In genomic region chr3:79229546-79229945, GRCm38 (mm10) we compare ENCODE assay signal across 24 mouse cellular contexts. TPM values are rescaled to one million over a fixed set of nuclear protein-coding genes. Genes with fewer than 3 reads are reported as not detected.
DNase-seq lines count a peak whose midpoint lies in the region; ATAC-seq and TF ChIP-seq lines count a peak whose summit lies in the region.
"Had no signal": no experiment of that assay in that cellular context is flagged by ENCODE, and none has a peak within 500 bp of the region (broad histone marks: within the 10 kb centered on the region; RNA-seq: fewer than 3 reads in every experiment).

No protein-coding gene starts in this region.

- peak overlapping the region; percentile 51 for H3K27ac ChIP-seq in gastrocnemius, adult 2 months
- peak overlapping the region; percentile 23; the same call in 1 of the 2 replicates for H3K27ac ChIP-seq in layer of hippocampus, adult 2 months
- H3K27ac ChIP-seq in bone marrow, adult 2 months (ENCODE audit: control insufficient read depth, insufficient read depth, low read depth, low read length, poor library complexity), result peak overlapping the region; percentile 52; the same call in 1 of the 2 replicates
- H3K27ac ChIP-seq: embryonic facial prominence, embryonic 12.5 days; forebrain, embryonic 15.5 days; hindbrain, embryonic 13.5 days; hindbrain, postnatal 0 days had no signal

- no peak for TF ChIP-seq CTCF in gastrocnemius, adult 2 months (IDR thresholded peaks at IDR 0.05)
- no peak for TF ChIP-seq CTCF in layer of hippocampus, adult 2 months (conservative IDR thresholded peaks at IDR 0.05)
- no peak for TF ChIP-seq CTCF in bone marrow, adult 2 months (IDR thresholded peaks at IDR 0.05; ENCODE audit: control insufficient read depth, insufficient read depth, low read length)

- TF ChIP-seq POLR2A in bone marrow, adult 2 months (IDR thresholded peaks at IDR 0.05; ENCODE audit: borderline replicate concordance, control insufficient read depth, low read depth, low read length), result no peak

- intact Hi-C loops in gastrocnemius, adult 2 months (cut with DNase I), result no loop called here
- intact Hi-C loops in gastrocnemius, postnatal 14 days (cut with DNase I; ENCODE audit: low total_unique reads), result no loop called here

- WGBS in bone marrow, adult 2 months, result 16% methylated on average over 6 of the region's 6 CpGs

- H3K4me1 ChIP-seq in bone marrow, adult 2 months (ENCODE audit: control insufficient read depth, insufficient read depth, low read length), result peaks cover 3% of the 10 kb centered on the region; the same call in 1 of the 2 replicates

- ATAC-seq in megakaryocyte, adult 5-6 weeks (ENCODE audit: poor library complexity, severe bottlenecking), result peak; percentile 31; the same call in 1 of the 2 replicates
- ATAC-seq: CD4-positive, CD25-positive, alpha-beta regulatory T cell, adult 4 months; forebrain, embryonic 15.5 days; hindbrain, postnatal 0 days; Patski had no signal

- DNase-seq in gastrocnemius, adult 2 months, result no peak
- no peak for DNase-seq in gastrocnemius, postnatal 14 days
- DNase-seq in layer of hippocampus, adult 2 months (ENCODE audit: low spot score in 2 of 2), result no peak
- no peak for DNase-seq in layer of hippocampus, postnatal 10 days (ENCODE audit: low spot score in 2 of 2)
- no peak for DNase-seq in embryo, embryonic 9.5 days (ENCODE audit: extremely low spot score)
- no peak for DNase-seq in right cerebral cortex, postnatal 14 days
- DNase-seq: adrenal gland, adult 8-10 months; adrenal gland, postnatal 36 days; B cell, adult 2 months; cerebellum, adult 18-20 months; cerebellum, postnatal 10 days; embryo, embryonic 11 days; gastrocnemius, postnatal 10 days; heart, postnatal 4 days; kidney, adult 18-20 months had no signal

- H3K4me3 ChIP-seq in gastrocnemius, adult 2 months, result no peak overlapping the region
- no peak overlapping the region for H3K4me3 ChIP-seq in layer of hippocampus, adult 2 months
- H3K4me3 ChIP-seq in bone marrow, adult 2 months (replicated peaks; ENCODE audit: control insufficient read depth, low read depth, low read length), result no peak overlapping the region
- H3K4me3 ChIP-seq: embryonic facial prominence, embryonic 12.5 days; forebrain, embryonic 15.5 days; heart, embryonic 12.5 days; hindbrain, embryonic 13.5 days had no signal

RNA-seq across cellular contexts. Expression of gene Rapgef2, which starts 56.8 kb away (rescaled TPM):
- total RNA-seq in gastrocnemius, adult 2 months (2021), result 10 to 100 TPM; 13.0 to 29.3 TPM
- total RNA-seq in gastrocnemius, postnatal 14 days (2021), result 10 to 100 TPM; 20.5 to 21.0 TPM
- 100 to 1,000 TPM; 169 to 173 TPM for total RNA-seq in layer of hippocampus, adult 2 months (2021)
- total RNA-seq in layer of hippocampus, postnatal 10 days (2021), result 100 to 1,000 TPM in 1 of 2 experiments, 10 to 100 TPM in 1; 92.7 to 105 TPM
- 2.5 and 6.0 TPM in 2 replicates for polyA plus RNA-seq in bone marrow, adult 2 months (2011; ENCODE audit: insufficient read depth, insufficient read length, low replicate concordance, missing spikeins)
- total RNA-seq in megakaryocyte, adult 5-6 weeks (2015), result 17.0 and 17.1 TPM in 2 replicates
- total RNA-seq in megakaryocyte, adult 5-6 weeks (2017), result 16.4 and 20.5 TPM in 2 replicates
